Comparison of ENCODE assay signal across 10 mouse cellular contexts in the genomic region with DNA sequence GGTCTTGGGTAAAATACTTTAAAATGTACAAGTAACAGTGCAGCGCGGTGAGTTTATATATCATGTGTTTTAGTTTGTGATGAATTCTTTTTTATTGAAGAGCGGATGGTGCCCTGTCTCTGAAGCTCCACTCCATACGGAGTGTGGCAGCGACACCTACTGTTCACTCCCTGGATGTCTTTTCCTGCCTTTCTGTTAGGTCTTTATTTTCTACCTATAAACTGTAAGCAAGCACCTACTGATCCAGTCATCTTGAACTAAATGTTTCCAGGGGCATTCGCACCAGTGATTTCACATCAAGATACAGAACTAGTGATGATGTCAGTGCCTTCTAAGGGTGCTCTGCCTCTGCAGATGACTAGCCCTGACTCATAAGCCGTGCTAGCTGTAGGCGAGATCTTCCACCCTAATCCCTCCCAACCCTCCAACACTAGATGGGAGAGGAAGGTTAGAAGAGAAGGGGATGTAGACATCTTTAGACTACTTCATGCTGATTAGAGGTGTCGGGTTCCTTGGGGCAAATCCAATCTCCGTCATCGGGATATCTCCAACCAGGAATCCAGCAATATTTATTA. TPM values are rescaled to one million over a fixed set of nuclear protein-coding genes. Genes with fewer than 3 reads are reported as not detected.
A peak's percentile ranks its signal among the peaks of the same experiment; 100 is the strongest.
DNase-seq lines count a peak whose midpoint lies in the region; ATAC-seq lines count a peak whose summit lies in the region.
"Had no signal": no experiment of that assay in that cellular context is flagged by ENCODE, and none has a peak within 500 bp of the region (broad histone marks: within the 10 kb centered on the region; RNA-seq: fewer than 3 reads in every experiment).

No protein-coding gene starts in this region.

- peak; percentile 60 for DNase-seq in embryo, embryonic 10 days (ENCODE audit: low spot score)
- no peak for DNase-seq in embryo, embryonic 9.5 days (ENCODE audit: extremely low spot score)
- peak; percentile 68 to 76 for DNase-seq in cerebellum, postnatal 14 days
- peak; percentile 66 to 74 for DNase-seq in layer of hippocampus, postnatal 10 days (ENCODE audit: low spot score in 2 of 2)

- no peak overlapping the region for H3K4me3 ChIP-seq in midbrain, embryonic 16.5 days (ENCODE audit: low read depth, low read length)
- H3K4me3 ChIP-seq in midbrain, embryonic 13.5 days (replicated peaks), result no peak overlapping the region
- H3K4me3 ChIP-seq: heart, embryonic 15.5 days; neural tube, embryonic 13.5 days had no signal

- ATAC-seq in midbrain, embryonic 16.5 days, result peak; percentile 47; the same call in 1 of the 2 replicates
- no peak for ATAC-seq in midbrain, embryonic 13.5 days
- ATAC-seq in megakaryocyte progenitor cell, adult 5-6 weeks (replicated peaks; ENCODE audit: poor library complexity), result peak; percentile 49; the same call in 1 of the 2 replicates
- no peak for ATAC-seq in inflammation-experienced regulatory T-cells, adult 6 months

- no peaks in the 10 kb centered on the region for H3K4me1 ChIP-seq in midbrain, embryonic 16.5 days (ENCODE audit: control insufficient read depth, insufficient read depth, low read length)
- H3K4me1 ChIP-seq in midbrain, embryonic 13.5 days (replicated peaks), result no peaks in the 10 kb centered on the region

- H3K36me3 ChIP-seq in midbrain, embryonic 16.5 days (ENCODE audit: control insufficient read depth, insufficient read depth, low read length), result no peaks in the 10 kb centered on the region
- peaks cover 12% of the 10 kb centered on the region for H3K36me3 ChIP-seq in midbrain, embryonic 13.5 days
- H3K36me3 ChIP-seq: neural tube, embryonic 13.5 days had no signal

- 85% methylated on average over 11 of the region's 11 CpGs for whole genome bisulfite sequencing in midbrain, embryonic 16.5 days
- 83% methylated on average over 11 of the region's 11 CpGs for WGBS in midbrain, embryonic 13.5 days

- H3K9me3 ChIP-seq in midbrain, embryonic 16.5 days (replicated peaks; ENCODE audit: control insufficient read depth, low read length, poor library complexity, severe bottlenecking), result no peaks in the 10 kb centered on the region
- no peaks in the 10 kb centered on the region for H3K9me3 ChIP-seq in midbrain, embryonic 13.5 days
- H3K9me3 ChIP-seq: heart, embryonic 15.5 days; neural tube, embryonic 13.5 days had no signal

- H3K27me3 ChIP-seq in midbrain, embryonic 16.5 days (ENCODE audit: control insufficient read depth, insufficient read depth, low read depth, low read length), result no peaks in the 10 kb centered on the region
- H3K27me3 ChIP-seq in midbrain, embryonic 13.5 days, result no peaks in the 10 kb centered on the region
- H3K27me3 ChIP-seq: heart, embryonic 15.5 days; neural tube, embryonic 13.5 days had no signal

- no peak overlapping the region for H3K27ac ChIP-seq in midbrain, embryonic 16.5 days (ENCODE audit: low read length)
- H3K27ac ChIP-seq in midbrain, embryonic 13.5 days, result no peak overlapping the region
- H3K27ac ChIP-seq: heart, embryonic 15.5 days; neural tube, embryonic 13.5 days had no signal

- H3K9ac ChIP-seq in midbrain, embryonic 16.5 days (ENCODE audit: low read depth, low read length), result no peak overlapping the region
- no peak overlapping the region for H3K9ac ChIP-seq in midbrain, embryonic 13.5 days (replicated peaks)
- H3K9ac ChIP-seq: heart, embryonic 15.5 days; neural tube, embryonic 13.5 days had no signal

- H3K4me2 ChIP-seq in midbrain, embryonic 16.5 days (ENCODE audit: low read length), result no peak overlapping the region
- no peak overlapping the region for H3K4me2 ChIP-seq in midbrain, embryonic 13.5 days (replicated peaks)
- H3K4me2 ChIP-seq: heart, embryonic 15.5 days; neural tube, embryonic 13.5 days had no signal

RNA-seq across cellular contexts. Expression of gene Kif14, which starts 55.3 kb away (rescaled TPM):
- polyA plus RNA-seq in midbrain, embryonic 16.5 days (2015; fragmentation: Nextera tagmentation; extraction: Ambion mirVana), result 0.54 and 0.62 TPM in 2 replicates
- 1.9 and 2.3 TPM in 2 replicates for polyA plus RNA-seq in midbrain, embryonic 13.5 days (2015; fragmentation: Nextera tagmentation; extraction: Ambion mirVana)
- total RNA-seq in layer of hippocampus, postnatal 10 days (2021), result 1 to 10 TPM; 1.4 to 1.6 TPM
- 13.8 and 17.5 TPM in 2 replicates for total RNA-seq in megakaryocyte progenitor cell, adult 5-6 weeks (2015)
- total RNA-seq in megakaryocyte progenitor cell, adult 5-6 weeks (2017), result 20.9 and 22.2 TPM in 2 replicates
- 1 to 10 TPM in 2 of 3 experiments, under 1 TPM in 1; 0.77 to 8.2 (median 3.9) TPM for polyA plus RNA-seq in inflammation-experienced regulatory T-cells, adult 6 months (2017; shearing (Covaris generic))

Comparison
In these comparisons a context has a peak if more than half of its experiments do, and no peak if none do; other contexts are left out.
1. ATAC-seq: peak in midbrain, embryonic 16.5 days (single experiment) and megakaryocyte progenitor cell, adult 5-6 weeks (single experiment); none in midbrain, embryonic 13.5 days (single experiment) and inflammation-experienced regulatory T-cells, adult 6 months (single experiment).